ENCODE assay signal across 8 mouse cellular contexts in genomic region chr17:15375224-15375623, GRCm38 (mm10). TPM values are rescaled to one million over a fixed set of nuclear protein-coding genes. Genes with fewer than 3 reads are reported as not detected.
DNase-seq lines count a peak whose midpoint lies in the region; ATAC-seq and TF ChIP-seq lines count a peak whose summit lies in the region.

No protein-coding gene starts in this region.

- peak overlapping the region; percentile 92 for H3K4me2 ChIP-seq in midbrain, postnatal 0 days (ENCODE audit: low read depth, low read length, poor library complexity, severe bottlenecking)

- H3K4me1 ChIP-seq in lung, adult 2 months (ENCODE audit: control insufficient read depth, insufficient read depth, low read length) = peaks cover 4% of the 10 kb centered on the region; the same call in 1 of the 2 replicates
- peaks cover 83% of the 10 kb centered on the region for H3K4me1 ChIP-seq in embryonic facial prominence, embryonic 10.5 days
- peaks cover 21% of the 10 kb centered on the region for H3K4me1 ChIP-seq in midbrain, postnatal 0 days (ENCODE audit: insufficient read depth, low read length)

- TF ChIP-seq POLR2A in lung, adult 2 months (IDR thresholded peaks at IDR 0.05; ENCODE audit: borderline replicate concordance, extremely low read depth, low read depth, low read length) = no peak

- no peak for DNase-seq in lung, adult 2 months
- DNase-seq in lung, postnatal 36 days = no peak
- no peak for DNase-seq in embryonic facial prominence, embryonic 10.5 days (ENCODE audit: low spot score)
- peak; percentile 58 for DNase-seq in induced T-regulatory cell, adult 2 months (ENCODE audit: low read depth)
- no peak for DNase-seq in midbrain, postnatal 0 days (ENCODE audit: low spot score)
- DNase-seq in frontal cortex, postnatal 25 days (ENCODE audit: low spot score in 2 of 2) = no peak
- DNase-seq in right cerebral cortex, postnatal 36 days (ENCODE audit: low spot score in 2 of 2) = no peak
- no peak for DNase-seq in gastrocnemius, postnatal 14 days

- ATAC-seq in midbrain, postnatal 0 days (ENCODE audit: low FRiP score) = 0 out of 2 replicates have a peak, but pooled peaks have one; percentile 0

- TF ChIP-seq CTCF in lung, adult 2 months (IDR thresholded peaks at IDR 0.05; ENCODE audit: insufficient read depth, low read length) = no peak
- TF ChIP-seq CTCF in midbrain, postnatal 0 days (IDR thresholded peaks at IDR 0.05) = no peak

- peak overlapping the region; percentile 85 for H3K9ac ChIP-seq in midbrain, postnatal 0 days (replicated peaks; ENCODE audit: low read length, poor library complexity, severe bottlenecking)

- H3K4me3 ChIP-seq in lung, adult 2 months (replicated peaks; ENCODE audit: extremely low read depth, low read depth, low read length) = peak overlapping the region; percentile 90
- H3K4me3 ChIP-seq in embryonic facial prominence, embryonic 10.5 days = peak overlapping the region; percentile 71
- H3K4me3 ChIP-seq in midbrain, postnatal 0 days (ENCODE audit: low read depth, low read length) = peak overlapping the region; percentile 73

- peaks cover 15% of the 10 kb centered on the region for H3K36me3 ChIP-seq in embryonic facial prominence, embryonic 10.5 days (replicated peaks)
- peaks cover 6% of the 10 kb centered on the region for H3K36me3 ChIP-seq in midbrain, postnatal 0 days (ENCODE audit: insufficient read depth, low read length)

- peaks cover 97% of the 10 kb centered on the region for H3K27me3 ChIP-seq in embryonic facial prominence, embryonic 10.5 days (replicated peaks; ENCODE audit: low read depth, poor library complexity, severe bottlenecking)
- no peaks in the 10 kb centered on the region for H3K27me3 ChIP-seq in midbrain, postnatal 0 days (ENCODE audit: insufficient read depth, low read length)

- under 1% methylated on average over 18 of the region's 18 CpGs for whole genome bisulfite sequencing in lung, adult 2 months
- WGBS in embryonic facial prominence, embryonic 10.5 days = 2% methylated on average over 18 of the region's 18 CpGs
- under 1% methylated on average over 18 of the region's 18 CpGs for WGBS in midbrain, postnatal 0 days

- no peaks in the 10 kb centered on the region for H3K9me3 ChIP-seq in embryonic facial prominence, embryonic 10.5 days
- no peaks in the 10 kb centered on the region for H3K9me3 ChIP-seq in midbrain, postnatal 0 days (ENCODE audit: low read length)

- H3K27ac ChIP-seq in embryonic facial prominence, embryonic 10.5 days (replicated peaks) = peak overlapping the region; percentile 87
- H3K27ac ChIP-seq in midbrain, postnatal 0 days (ENCODE audit: low read depth, low read length) = peak overlapping the region; percentile 94

- intact Hi-C loops in gastrocnemius, postnatal 14 days (cut with DNase I; ENCODE audit: low total_unique reads) = loop anchor here (5.0 to 10.0 kb wide), 2 partner anchors 190 to 308 kb away; no protein-coding TSS in a partner anchor

RNA-seq across cellular contexts. Expression of gene Dll1, which starts 1.4 kb away (rescaled TPM):
- 22.7 and 51.1 TPM in 2 replicates for polyA plus RNA-seq in lung, adult 2 months (2012; rRNA removed)
- 13.2 and 22.1 TPM in 2 replicates for polyA plus RNA-seq in embryonic facial prominence, embryonic 10.5 days (2016; fragmentation: Nextera tagmentation; extraction: Ambion mirVana)
- total RNA-seq in midbrain, postnatal 0 days (2014; rRNA removed) = 20.9 and 42.7 TPM in 2 replicates
- 10.2 and 11.6 TPM in 2 replicates for polyA plus RNA-seq in midbrain, postnatal 0 days (2015; fragmentation: Nextera tagmentation; extraction: Ambion mirVana)
- total RNA-seq in gastrocnemius, postnatal 14 days (2021) = 1 to 10 TPM; 5.6 to 6.0 TPM

RNA-seq across cellular contexts. Expression of gene Fam120b, which starts 20.8 kb away (rescaled TPM):
- 9.9 and 11.5 TPM in 2 replicates for polyA plus RNA-seq in lung, adult 2 months (2012; rRNA removed)
- polyA plus RNA-seq in embryonic facial prominence, embryonic 10.5 days (2016; fragmentation: Nextera tagmentation; extraction: Ambion mirVana) = 26.9 and 27.3 TPM in 2 replicates
- 40.6 TPM in 2 replicates for total RNA-seq in midbrain, postnatal 0 days (2014; rRNA removed)
- 35.8 and 37.0 TPM in 2 replicates for polyA plus RNA-seq in midbrain, postnatal 0 days (2015; fragmentation: Nextera tagmentation; extraction: Ambion mirVana)
- 1 to 10 TPM; 8.6 to 8.8 TPM for total RNA-seq in gastrocnemius, postnatal 14 days (2021)
